Mouse (Mus musculus): ENCODE data around the gene Dbnl. TPM values are rescaled to one million over a fixed set of nuclear protein-coding genes. Genes with fewer than 3 reads are reported as not detected.

Gene Dbnl
- polyA plus RNA-seq, 1 experiment from 2014 or later, result 82.7 TPM

GRCm38 (mm10) chr11:5742106-5742505, 46.2 kb upstream of the Dbnl start:
- Histone ChIP-seq H3K4me2 (ENCODE audit: low read length) (no peak overlapping the region), H3K4me3 (replicated peaks; ENCODE audit: low read depth, low read length) (no peak overlapping the region), H3K9ac (ENCODE audit: low read depth, low read length) (no peak overlapping the region), H3K27ac (no peak overlapping the region), H3K27me3 (ENCODE audit: insufficient read depth, low read length) (no peaks in the 10 kb centered on the region), H3K9me3 (replicated peaks; ENCODE audit: low read length) (0 out of 2 replicates have a peak, but pooled peaks cover 3% of the 10 kb centered on the region), H3K4me1 (replicated peaks; ENCODE audit: insufficient read depth, low read length) (peaks cover 6% of the 10 kb centered on the region; the same call in 1 of the 2 replicates), H3K36me3 (ENCODE audit: insufficient read depth, low read length) (no peaks in the 10 kb centered on the region)
- ATAC-seq (replicated peaks; ENCODE audit: low FRiP score, low read depth) (no peak), DNase-seq (ENCODE audit: low spot score) (no peak)
- TF ChIP-seq CTCF (IDR thresholded peaks at IDR 0.05; ENCODE audit: low read depth), result peak; percentile 59
- WGBS, result 78% methylated on average over 7 of the region's 7 CpGs

- H3K27me3 ChIP-seq (ENCODE audit: insufficient read depth, low read length), result no peaks in the 10 kb centered on the region
- ATAC-seq (replicated peaks; ENCODE audit: low FRiP score, low read depth), result no peak
- TF ChIP-seq CTCF (IDR thresholded peaks at IDR 0.05; ENCODE audit: low read depth), result no peak
Measured at GRCm38 (mm10) chr11:5744951-5745350, 43.3 kb upstream of the Dbnl start.

GRCm38 (mm10) chr11:5753755-5754154, 34.5 kb upstream of the Dbnl start:
- 68% methylated on average over 2 of the region's 2 CpGs for WGBS
- no peak overlapping the region for H3K4me3 ChIP-seq (replicated peaks; ENCODE audit: low read depth, low read length)
- H3K9me3 ChIP-seq (replicated peaks; ENCODE audit: low read length), result no peaks in the 10 kb centered on the region
- H3K27me3 ChIP-seq (ENCODE audit: insufficient read depth, low read length), result no peaks in the 10 kb centered on the region
- no peak overlapping the region for H3K4me2 ChIP-seq (ENCODE audit: low read length)
- no peaks in the 10 kb centered on the region for H3K4me1 ChIP-seq (replicated peaks; ENCODE audit: insufficient read depth, low read length)
- no peak for DNase-seq (ENCODE audit: low spot score)
- TF ChIP-seq CTCF (IDR thresholded peaks at IDR 0.05; ENCODE audit: low read depth), result no peak
- ATAC-seq (replicated peaks; ENCODE audit: low FRiP score, low read depth), result no peak
- no peak overlapping the region for H3K9ac ChIP-seq (ENCODE audit: low read depth, low read length)
- H3K27ac ChIP-seq, result no peak overlapping the region
- H3K36me3 ChIP-seq (ENCODE audit: insufficient read depth, low read length), result no peaks in the 10 kb centered on the region

More at GRCm38 (mm10) chr11:5744951-5745350, 43.3 kb upstream of the Dbnl start:
- H3K27ac ChIP-seq, result no peak overlapping the region
- H3K4me1 ChIP-seq (replicated peaks; ENCODE audit: insufficient read depth, low read length), result peaks cover 2% of the 10 kb centered on the region; the same call in 1 of the 2 replicates
- no peak overlapping the region for H3K4me3 ChIP-seq (replicated peaks; ENCODE audit: low read depth, low read length)
- 85% methylated on average over 2 of the region's 2 CpGs for WGBS
- no peak overlapping the region for H3K9ac ChIP-seq (ENCODE audit: low read depth, low read length)
- no peaks in the 10 kb centered on the region for H3K36me3 ChIP-seq (ENCODE audit: insufficient read depth, low read length)
- H3K4me2 ChIP-seq (ENCODE audit: low read length), result no peak overlapping the region
- DNase-seq (ENCODE audit: low spot score), result no peak
- 0 out of 2 replicates have a peak, but pooled peaks cover 3% of the 10 kb centered on the region for H3K9me3 ChIP-seq (replicated peaks; ENCODE audit: low read length)

- TF ChIP-seq CTCF (IDR thresholded peaks at IDR 0.05; ENCODE audit: low read depth), result peak; percentile 22; the same call in 1 of the 2 replicates
- Histone ChIP-seq H3K9me3 (replicated peaks; ENCODE audit: low read length) (no peaks in the 10 kb centered on the region), H3K9ac (ENCODE audit: low read depth, low read length) (peak within 1 kb of the TSS; percentile 75), H3K4me3 (replicated peaks; ENCODE audit: low read depth, low read length) (peak within 1 kb of the TSS; percentile 67), H3K27me3 (ENCODE audit: insufficient read depth, low read length) (no peaks in the 10 kb centered on the region), H3K36me3 (ENCODE audit: insufficient read depth, low read length) (no peaks in the 10 kb centered on the region), H3K27ac (peak within 1 kb of the TSS; percentile 98), H3K4me1 (replicated peaks; ENCODE audit: insufficient read depth, low read length) (0 out of 2 replicates have a peak, but pooled peaks cover 3% of the 10 kb centered on the region), H3K4me2 (ENCODE audit: low read length) (peak within 1 kb of the TSS; percentile 69)
- DNase-seq (ENCODE audit: low spot score), result peak; percentile 96
- under 1% methylated on average over 68 of the region's 68 CpGs for WGBS
- peak; percentile 97 for ATAC-seq (replicated peaks; ENCODE audit: low FRiP score, low read depth)
Measured at GRCm38 (mm10) chr11:5761820-5762632, 26.3 kb upstream of the Dbnl start, which contains the start of gene Urgcp. TSS of gene Urgcp (minus strand) at chr11:5762376.

GRCm38 (mm10) chr11:5762633-5762982, 25.7 kb upstream of the Dbnl start:
- TF ChIP-seq CTCF (IDR thresholded peaks at IDR 0.05; ENCODE audit: low read depth), result no peak
- peak; percentile 25; the same call in 1 of the 2 replicates for ATAC-seq (replicated peaks; ENCODE audit: low FRiP score, low read depth)

GRCm38 (mm10) chr11:5766019-5766418, 22.3 kb upstream of the Dbnl start:
- ATAC-seq (replicated peaks; ENCODE audit: low FRiP score, low read depth) (no peak), DNase-seq (ENCODE audit: low spot score) (no peak)
- H3K4me1 ChIP-seq (replicated peaks; ENCODE audit: insufficient read depth, low read length), result no peaks in the 10 kb centered on the region
- no peak overlapping the region for H3K27ac ChIP-seq
- no peak overlapping the region for H3K4me3 ChIP-seq (replicated peaks; ENCODE audit: low read depth, low read length)
- no peaks in the 10 kb centered on the region for H3K9me3 ChIP-seq (replicated peaks; ENCODE audit: low read length)
- H3K27me3 ChIP-seq (ENCODE audit: insufficient read depth, low read length), result no peaks in the 10 kb centered on the region
- 86% methylated on average over 6 of the region's 6 CpGs for WGBS
- no peak for TF ChIP-seq CTCF (IDR thresholded peaks at IDR 0.05; ENCODE audit: low read depth)
- H3K9ac ChIP-seq (ENCODE audit: low read depth, low read length), result no peak overlapping the region
- no peak overlapping the region for H3K4me2 ChIP-seq (ENCODE audit: low read length)
- peaks cover 10% of the 10 kb centered on the region for H3K36me3 ChIP-seq (ENCODE audit: insufficient read depth, low read length)

More at GRCm38 (mm10) chr11:5762633-5762982, 25.7 kb upstream of the Dbnl start:
- Histone ChIP-seq H3K9ac (ENCODE audit: low read depth, low read length) (peak overlapping the region; percentile 75; the same call in 1 of the 2 replicates), H3K36me3 (ENCODE audit: insufficient read depth, low read length) (no peaks in the 10 kb centered on the region), H3K4me1 (replicated peaks; ENCODE audit: insufficient read depth, low read length) (0 out of 2 replicates have a peak, but pooled peaks cover 3% of the 10 kb centered on the region), H3K27ac (peak overlapping the region; percentile 98), H3K4me3 (replicated peaks; ENCODE audit: low read depth, low read length) (peak overlapping the region; percentile 67), H3K4me2 (ENCODE audit: low read length) (peak overlapping the region; percentile 69), H3K9me3 (replicated peaks; ENCODE audit: low read length) (no peaks in the 10 kb centered on the region), H3K27me3 (ENCODE audit: insufficient read depth, low read length) (no peaks in the 10 kb centered on the region)
- 16% methylated on average over 6 of the region's 6 CpGs for WGBS
- peak; percentile 14 for DNase-seq (ENCODE audit: low spot score)
